Mouse (Mus musculus) erythroblast, embryonic 14.5 days (primary cell): ENCODE results near the gene Csgalnact2.

Experiments used
- GATA1 ChIP-seq: IDR thresholded peaks from 2 replicates; pipeline ENCODE4 v1.6.1; 2012; ENCODE audit warnings: low read length, inconsistent platforms, mixed read lengths
- TAL1 ChIP-seq: IDR thresholded peaks from 3 replicates; pipeline ENCODE4 v1.6.1; 2012; ENCODE audit warnings: low read length, inconsistent platforms, mixed read lengths

GRCm38 (mm10) chr6:118071013-118071350 lies 68.0 kb downstream of the Csgalnact2 start:
- no peak for TF ChIP-seq GATA1
- TF ChIP-seq TAL1, result no peak
